Mouse (Mus musculus) heart, embryonic 13.5 days (tissue): Measurements from ENCODE around the gene Dscam. TPM values are rescaled to one million over a fixed set of nuclear protein-coding genes. Genes with fewer than 3 reads are reported as not detected.

ENCODE experiments used
- ATAC-seq: fragments of 200-750 bp; cut with Nextera tagmentation; 2 replicates; pipeline ENCODE4 v1.8.0; 2017; ENCODE audit warnings: moderate TSS enrichment; ENCODE audit not compliant: insufficient number of reproducible peaks, low FRiP score, low TSS enrichment; ENCODE audit errors: extremely low read depth
- H3K27ac ChIP-seq: fragments of 300-500 bp; sonication (generic); replicated peaks from 2 replicates; pipeline ENCODE4 v1.5.1; 2015; ENCODE audit warnings: moderate library complexity, mild to moderate bottlenecking, inconsistent platforms
- H3K27me3 ChIP-seq: fragments of 300-500 bp; sonication (generic); replicated peaks from 2 replicates; pipeline ENCODE4 v1.6.1; 2015; ENCODE audit warnings: mild to moderate bottlenecking, inconsistent platforms
- H3K36me3 ChIP-seq: fragments of 300-500 bp; sonication (generic); 2 replicates; pipeline ENCODE4 v1.6.1; 2015; ENCODE audit warnings: mild to moderate bottlenecking, inconsistent platforms
- H3K4me1 ChIP-seq: fragments of 300-500 bp; sonication (generic); 2 replicates; pipeline ENCODE4 v1.6.1; 2015; ENCODE audit warnings: inconsistent platforms
- H3K4me2 ChIP-seq: fragments of 300-500 bp; sonication (generic); 2 replicates; pipeline ENCODE4 v1.6.1; 2015; ENCODE audit warnings: inconsistent platforms, mild to moderate bottlenecking, moderate library complexity
- H3K4me3 ChIP-seq: fragments of 300-500 bp; sonication (generic); 2 replicates; pipeline ENCODE4 v1.5.1; 2015; ENCODE audit warnings: moderate library complexity, mild to moderate bottlenecking, inconsistent platforms
- H3K9ac ChIP-seq: fragments of 300-500 bp; sonication (generic); 2 replicates; pipeline ENCODE4 v1.6.1; 2015; ENCODE audit warnings: inconsistent platforms, mild to moderate bottlenecking, moderate library complexity
- H3K9me3 ChIP-seq: fragments of 300-500 bp; sonication (generic); 2 replicates; pipeline ENCODE4 v1.6.1; 2016; ENCODE audit warnings: inconsistent platforms
- WGBS: fragments of 180-500 bp; shearing (Covaris S2); methylation state at CpG from one replicate; pipeline ENCODE4 v1.1.7; 2015; ENCODE audit warnings: mixed read lengths; 5-methylcytosine and 5-hydroxymethylcytosine counted together
- polyA plus RNA-seq: library from polyadenylated mRNA; unstranded; fragments of >200 nt; fragmentation: Nextera tagmentation; extraction: Ambion mirVana; gene quantifications from 2 replicates; pipeline ENCODE4 v1.2.1, GENCODE M21; 2015

Gene Dscam
- polyA plus RNA-seq, 1 experiment from 2014 or later: not detected

GRCm38 (mm10) chr16:96730881-96731280, 439.7 kb downstream of the Dscam start:
- WGBS: 79% methylated on average over 3 of the region's 3 CpGs
- Histone ChIP-seq H3K4me2 (no peak overlapping the region), H3K9me3 (no peaks in the 10 kb centered on the region), H3K9ac (no peak overlapping the region), H3K4me3 (no peak overlapping the region), H3K27me3 (no peaks in the 10 kb centered on the region), H3K27ac (no peak overlapping the region), H3K4me1 (no peaks in the 10 kb centered on the region; the same call in 1 of the 2 replicates), H3K36me3 (no peaks in the 10 kb centered on the region)
- no peak for ATAC-seq

GRCm38 (mm10) chr16:96727836-96728774, 442.4 kb downstream of the Dscam start:
- WGBS: 47% methylated on average over 13 of the region's 13 CpGs
- no peak overlapping the region for H3K4me2 ChIP-seq
- no peaks in the 10 kb centered on the region for H3K36me3 ChIP-seq
- no peaks in the 10 kb centered on the region for H3K27me3 ChIP-seq
- H3K9me3 ChIP-seq: no peaks in the 10 kb centered on the region
- no peak for ATAC-seq
- no peaks in the 10 kb centered on the region; the same call in 1 of the 2 replicates for H3K4me1 ChIP-seq
- no peak overlapping the region for H3K9ac ChIP-seq
- H3K4me3 ChIP-seq: no peak overlapping the region
- no peak overlapping the region for H3K27ac ChIP-seq

GRCm38 (mm10) chr16:96725071-96725724, 445.4 kb downstream of the Dscam start:
- WGBS: 81% methylated on average over 8 of the region's 8 CpGs
- Histone ChIP-seq H3K9ac (no peak overlapping the region), H3K9me3 (no peaks in the 10 kb centered on the region), H3K27me3 (no peaks in the 10 kb centered on the region), H3K4me1 (no peaks in the 10 kb centered on the region; the same call in 1 of the 2 replicates), H3K36me3 (no peaks in the 10 kb centered on the region), H3K27ac (no peak overlapping the region), H3K4me2 (no peak overlapping the region), H3K4me3 (no peak overlapping the region)
- no peak for ATAC-seq

- no peak overlapping the region for H3K27ac ChIP-seq
- no peaks in the 10 kb centered on the region; the same call in 1 of the 2 replicates for H3K4me1 ChIP-seq
- no peaks in the 10 kb centered on the region for H3K9me3 ChIP-seq
- no peak overlapping the region for H3K4me2 ChIP-seq
- H3K9ac ChIP-seq: no peak overlapping the region
- no peaks in the 10 kb centered on the region for H3K36me3 ChIP-seq
- H3K27me3 ChIP-seq: no peaks in the 10 kb centered on the region
- WGBS: 69% methylated on average over 5 of the region's 5 CpGs
- H3K4me3 ChIP-seq: no peak overlapping the region
- ATAC-seq: no peak
Observed at GRCm38 (mm10) chr16:96724591-96724990, 446.0 kb downstream of the Dscam start.

- WGBS: 81% methylated on average over 3 of the region's 3 CpGs
- Histone ChIP-seq H3K4me3 (no peak overlapping the region), H3K27ac (no peak overlapping the region), H3K27me3 (no peaks in the 10 kb centered on the region), H3K36me3 (no peaks in the 10 kb centered on the region), H3K9me3 (no peaks in the 10 kb centered on the region), H3K4me2 (no peak overlapping the region), H3K4me1 (no peaks in the 10 kb centered on the region; the same call in 1 of the 2 replicates), H3K9ac (no peak overlapping the region)
- ATAC-seq: no peak
Observed at GRCm38 (mm10) chr16:96724123-96724522, 446.4 kb downstream of the Dscam start.

GRCm38 (mm10) chr16:96723066-96723669, 447.4 kb downstream of the Dscam start:
- Histone ChIP-seq H3K4me2 (no peak overlapping the region), H3K4me1 (no peaks in the 10 kb centered on the region; the same call in 1 of the 2 replicates), H3K27me3 (no peaks in the 10 kb centered on the region), H3K4me3 (no peak overlapping the region), H3K9me3 (no peaks in the 10 kb centered on the region), H3K9ac (no peak overlapping the region), H3K36me3 (no peaks in the 10 kb centered on the region), H3K27ac (no peak overlapping the region)
- 68% methylated on average over 2 of the region's 2 CpGs for WGBS
- no peak for ATAC-seq

- WGBS: 50% methylated on average over 3 of the region's 3 CpGs
- Histone ChIP-seq H3K27me3 (no peaks in the 10 kb centered on the region), H3K4me3 (no peak overlapping the region), H3K9ac (no peak overlapping the region), H3K36me3 (no peaks in the 10 kb centered on the region), H3K4me1 (no peaks in the 10 kb centered on the region), H3K27ac (no peak overlapping the region), H3K4me2 (no peak overlapping the region), H3K9me3 (no peaks in the 10 kb centered on the region)
- ATAC-seq: no peak
Observed at GRCm38 (mm10) chr16:96722135-96722534, 448.4 kb downstream of the Dscam start.

GRCm38 (mm10) chr16:96721241-96721640, 449.3 kb downstream of the Dscam start:
- Histone ChIP-seq H3K4me3 (no peak overlapping the region), H3K4me2 (no peak overlapping the region), H3K36me3 (no peaks in the 10 kb centered on the region), H3K27me3 (no peaks in the 10 kb centered on the region), H3K9ac (no peak overlapping the region), H3K9me3 (no peaks in the 10 kb centered on the region), H3K4me1 (no peaks in the 10 kb centered on the region), H3K27ac (no peak overlapping the region)
- no peak for ATAC-seq
- WGBS: 65% methylated on average over 9 of the region's 9 CpGs

GRCm38 (mm10) chr16:96720666-96721065, 449.9 kb downstream of the Dscam start:
- H3K9me3 ChIP-seq: no peaks in the 10 kb centered on the region
- no peak overlapping the region for H3K9ac ChIP-seq
- H3K36me3 ChIP-seq: no peaks in the 10 kb centered on the region
- H3K4me2 ChIP-seq: no peak overlapping the region
- H3K4me1 ChIP-seq: no peaks in the 10 kb centered on the region
- no peaks in the 10 kb centered on the region for H3K27me3 ChIP-seq
- H3K27ac ChIP-seq: no peak overlapping the region
- no peak for ATAC-seq
- H3K4me3 ChIP-seq: no peak overlapping the region
- 68% methylated on average over 4 of the region's 5 CpGs for WGBS

GRCm38 (mm10) chr16:96718221-96718620, 452.3 kb downstream of the Dscam start:
- Histone ChIP-seq H3K36me3 (no peaks in the 10 kb centered on the region), H3K27me3 (0 out of 2 replicates have a peak, but pooled peaks cover 3% of the 10 kb centered on the region), H3K4me2 (no peak overlapping the region), H3K4me3 (no peak overlapping the region), H3K9me3 (no peaks in the 10 kb centered on the region), H3K9ac (no peak overlapping the region), H3K4me1 (no peaks in the 10 kb centered on the region; the same call in 1 of the 2 replicates), H3K27ac (no peak overlapping the region)
- ATAC-seq: no peak
- WGBS: 2% methylated on average over 2 of the region's 2 CpGs

- H3K4me2 ChIP-seq: no peak overlapping the region
- no peaks in the 10 kb centered on the region for H3K9me3 ChIP-seq
- 86% methylated on average over 2 of the region's 2 CpGs for WGBS
- no peak overlapping the region for H3K4me3 ChIP-seq
- no peak overlapping the region for H3K27ac ChIP-seq
- H3K9ac ChIP-seq: no peak overlapping the region
- no peaks in the 10 kb centered on the region; the same call in 1 of the 2 replicates for H3K4me1 ChIP-seq
- ATAC-seq: no peak
- H3K36me3 ChIP-seq: no peaks in the 10 kb centered on the region
- H3K27me3 ChIP-seq: peaks cover 3% of the 10 kb centered on the region; the same call in 1 of the 2 replicates
Observed at GRCm38 (mm10) chr16:96716633-96717032, 453.9 kb downstream of the Dscam start.
